Mouse (Mus musculus) thymus, adult 2 months (tissue): ENCODE measurements around the gene Opa3.
A peak's percentile ranks its signal among the peaks of the same experiment; 100 is the strongest.

Source experiments
- CTCF ChIP-seq: fragments of 200-500 bp; IDR thresholded peaks from 2 replicates; pipeline ENCODE4 v1.5.1; 2012; ENCODE audit warnings: mild to moderate bottlenecking, control low read depth, low read length, moderate library complexity, borderline replicate concordance; ENCODE audit not compliant: control insufficient read depth, poor library complexity, insufficient read depth; ENCODE audit errors: extremely low read depth
- POLR2A ChIP-seq: fragments of 200-500 bp; IDR thresholded peaks from 2 replicates; pipeline ENCODE4 v1.6.1; 2012; ENCODE audit warnings: mild to moderate bottlenecking, low read length, control low read depth, moderate library complexity; ENCODE audit not compliant: control insufficient read depth, poor library complexity, insufficient read depth; ENCODE audit errors: extremely low read depth

DNA sequence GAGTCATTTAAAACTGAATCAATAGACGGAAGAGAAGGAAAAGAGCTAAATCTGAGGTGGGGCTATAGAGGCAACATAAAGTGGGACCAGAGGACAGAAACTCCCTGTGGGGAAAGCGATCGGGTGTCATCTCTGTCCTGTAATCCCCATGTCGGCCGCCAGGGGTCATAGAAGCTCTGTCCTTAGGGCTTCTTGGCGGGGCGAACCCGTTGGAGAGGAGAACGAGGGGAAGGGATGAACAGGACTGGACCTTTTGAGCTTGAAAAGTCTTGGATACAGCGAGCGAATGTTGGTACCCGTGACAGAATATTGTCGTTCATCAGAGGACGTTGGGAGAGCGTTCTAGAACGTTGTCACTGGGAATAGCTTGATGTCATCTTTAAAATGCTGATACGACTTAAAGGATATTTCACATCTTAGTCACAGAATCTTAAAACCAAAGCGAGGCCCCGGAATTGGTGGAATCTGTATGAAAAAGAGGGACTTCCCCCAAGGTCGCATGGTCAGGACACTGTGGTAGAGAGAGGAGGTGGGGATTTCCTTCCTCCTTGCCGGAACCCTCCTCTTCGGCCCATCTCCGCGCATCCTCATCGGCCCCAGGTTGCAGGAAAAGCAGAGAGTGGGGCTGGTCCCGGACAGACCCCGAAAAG, 49.6 kb upstream of the Opa3 start:
- TF ChIP-seq CTCF (peak; percentile 76; the same call in 1 of the 2 replicates), POLR2A (no peak)
